Mouse (Mus musculus): ENCODE measurements at regions not wholly inside any gene's neighbourhood (a gene's known extent, or its start where the extent isn't known, plus 50 kb on each side); places are given as distances from the start of the nearest gene placed in this dataset.

- DNase-seq (ENCODE audit: low read depth, low spot score) = no peak
Observed at GRCm38 (mm10) chr17:84888525-84888924, 68.0 kb upstream of the Ppm1b start.

GRCm38 (mm10) chr17:84890871-84891599 lies 65.5 kb upstream of the Ppm1b start:
- no peak for DNase-seq (ENCODE audit: low read depth, low spot score)

- no peak for DNase-seq (ENCODE audit: low read depth, low spot score)
Observed at GRCm38 (mm10) chr17:84893273-84894033, 63.1 kb upstream of the Ppm1b start.

- no peak for DNase-seq (ENCODE audit: low read depth, low spot score)
Observed at GRCm38 (mm10) chr17:84895526-84895925, 61.0 kb upstream of the Ppm1b start.

GRCm38 (mm10) chr17:84896572-84896971 lies 60.0 kb upstream of the Ppm1b start:
- no peak for DNase-seq (ENCODE audit: low read depth, low spot score)

GRCm38 (mm10) chr17:84898407-84898806 lies 58.1 kb upstream of the Ppm1b start:
- no peak for DNase-seq (ENCODE audit: low read depth, low spot score)

- DNase-seq (ENCODE audit: low read depth, low spot score) = no peak
Observed at GRCm38 (mm10) chr17:84903625-84904337, 52.8 kb upstream of the Ppm1b start.
